Mouse (Mus musculus): ENCODE measurements around the gene Cenpo.

The Cenpo gene

DNA sequence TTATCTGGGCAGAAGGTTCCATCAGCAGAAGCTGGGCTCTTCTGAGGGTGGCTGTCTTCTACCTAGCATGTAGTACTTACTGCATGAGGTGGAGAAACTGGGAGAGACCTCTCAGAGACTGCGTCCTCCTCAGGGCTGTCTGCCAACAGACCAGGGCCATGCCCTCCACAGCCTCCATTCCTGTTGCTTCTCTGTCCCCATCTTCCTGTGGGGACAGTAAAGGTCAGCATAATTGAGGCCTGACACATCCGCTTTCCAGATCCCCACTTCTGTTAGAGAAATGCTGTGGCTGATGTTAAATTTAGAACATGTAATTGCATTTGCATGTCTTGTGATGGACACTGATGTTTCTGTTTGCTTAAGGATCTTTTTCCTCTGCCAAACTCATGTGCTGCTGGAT is 83.2 kb downstream of the Cenpo start:
- DNase-seq (ENCODE audit: extremely low read depth, low read depth, low spot score), result no peak
